Mouse (Mus musculus): Measurements from ENCODE around the gene Katnbl1. TPM values are rescaled to one million over a fixed set of nuclear protein-coding genes. Genes with fewer than 3 reads are reported as not detected.
"Not testable (repeated sequence)": the region's sequence is repeated elsewhere in the genome, so short reads cannot be mapped to it uniquely, and the experiment has no call there.

Gene Katnbl1
- total RNA-seq, 2 experiments from 2014 or later: 7.3 to 7.6 TPM

GRCm38 (mm10) chr2:112390843-112391242 lies 11.8 kb downstream of the Katnbl1 start:
- no peak for DNase-seq
- intact Hi-C loops (cut with DNase I): no loop called here

- no peak for DNase-seq
- intact Hi-C loops (cut with DNase I): no loop called here
Measured at GRCm38 (mm10) chr2:112391346-112392000, 12.5 kb downstream of the Katnbl1 start.

GRCm38 (mm10) chr2:112392689-112393088 lies 13.7 kb downstream of the Katnbl1 start:
- intact Hi-C loops (cut with DNase I): no loop called here
- no peak for DNase-seq

- no peak for DNase-seq
- intact Hi-C loops (cut with DNase I): no loop called here
Measured at GRCm38 (mm10) chr2:112393958-112394357, 14.9 kb downstream of the Katnbl1 start.

- DNase-seq: no peak
- intact Hi-C loops (cut with DNase I): no loop called here
Measured at GRCm38 (mm10) chr2:112396649-112397048, 17.6 kb downstream of the Katnbl1 start.

GRCm38 (mm10) chr2:112407030-112407429 lies 28.0 kb downstream of the Katnbl1 start:
- intact Hi-C loops (cut with DNase I): no loop called here

GRCm38 (mm10) chr2:112425308-112425707 lies 46.3 kb downstream of the Katnbl1 start:
- intact Hi-C loops (cut with DNase I): no loop called here
- no peak for DNase-seq

More at GRCm38 (mm10) chr2:112407030-112407429, 28.0 kb downstream of the Katnbl1 start:
- DNase-seq: no peak

GRCm38 (mm10) chr2:112428534-112428933 lies 49.5 kb downstream of the Katnbl1 start:
- DNase-seq; intact Hi-C loops (cut with DNase I): not testable (repeated sequence)

- intact Hi-C loops (cut with DNase I): no loop called here
- DNase-seq: no peak
Measured at GRCm38 (mm10) chr2:112429665-112430064, 50.7 kb downstream of the Katnbl1 start.

- intact Hi-C loops (cut with DNase I): no loop called here
- DNase-seq: no peak
Measured at GRCm38 (mm10) chr2:112430403-112430802, 51.4 kb downstream of the Katnbl1 start.

- intact Hi-C loops (cut with DNase I): no loop called here
- DNase-seq: no peak
Measured at GRCm38 (mm10) chr2:112432523-112432922, 53.5 kb downstream of the Katnbl1 start.

- intact Hi-C loops (cut with DNase I): no loop called here
- no peak for DNase-seq
Measured at GRCm38 (mm10) chr2:112433359-112433758, 54.3 kb downstream of the Katnbl1 start.

- DNase-seq: no peak
- intact Hi-C loops (cut with DNase I): no loop called here
Measured at GRCm38 (mm10) chr2:112436292-112436691, 57.3 kb downstream of the Katnbl1 start.

- DNase-seq: no peak
- intact Hi-C loops (cut with DNase I): no loop called here
Measured at GRCm38 (mm10) chr2:112437589-112437988, 58.6 kb downstream of the Katnbl1 start.

GRCm38 (mm10) chr2:112443491-112443890 lies 64.5 kb downstream of the Katnbl1 start:
- no peak for DNase-seq

GRCm38 (mm10) chr2:112445511-112445910 lies 66.5 kb downstream of the Katnbl1 start:
- intact Hi-C loops (cut with DNase I): no loop called here
- no peak for DNase-seq

More at GRCm38 (mm10) chr2:112443491-112443890, 64.5 kb downstream of the Katnbl1 start:
- intact Hi-C loops (cut with DNase I): no loop called here

- intact Hi-C loops (cut with DNase I); DNase-seq: not testable (repeated sequence)
Measured at GRCm38 (mm10) chr2:112448046-112448445, 69.0 kb downstream of the Katnbl1 start.

- intact Hi-C loops (cut with DNase I): no loop called here
Measured at GRCm38 (mm10) chr2:112448510-112449059, 69.6 kb downstream of the Katnbl1 start.

GRCm38 (mm10) chr2:112449597-112450296 lies 70.7 kb downstream of the Katnbl1 start:
- peak; percentile 10 to 50 for DNase-seq

More at GRCm38 (mm10) chr2:112448510-112449059, 69.6 kb downstream of the Katnbl1 start:
- no peak for DNase-seq

GRCm38 (mm10) chr2:112452513-112452912 lies 73.5 kb downstream of the Katnbl1 start:
- intact Hi-C loops (cut with DNase I): loop anchor here (10.0 kb wide), 1 partner anchor 188 kb away; the partner anchor contains the start of genes Gm21985, Nop10 and Slc12a6
- DNase-seq: not testable (repeated sequence)

More at GRCm38 (mm10) chr2:112449597-112450296, 70.7 kb downstream of the Katnbl1 start:
- intact Hi-C loops (cut with DNase I): loop anchor here (10.0 kb wide), 1 partner anchor 185 kb away; the partner anchor contains the start of genes Gm21985, Nop10 and Slc12a6
